Mouse (Mus musculus): ENCODE measurements around the gene Cyp2b19. TPM values are rescaled to one million over a fixed set of nuclear protein-coding genes. Genes with fewer than 3 reads are reported as not detected.

The Cyp2b19 gene
- total RNA-seq (2012; rRNA removed) (not detected in 2 replicates), polyA plus RNA-seq (2012; ENCODE audit: insufficient read depth in 1 of 2, insufficient read length in 2 of 2, low read depth in 1 of 2, low replicate concordance in 2 of 2, missing spikeins in 1 of 2) (not detected)

DNA sequence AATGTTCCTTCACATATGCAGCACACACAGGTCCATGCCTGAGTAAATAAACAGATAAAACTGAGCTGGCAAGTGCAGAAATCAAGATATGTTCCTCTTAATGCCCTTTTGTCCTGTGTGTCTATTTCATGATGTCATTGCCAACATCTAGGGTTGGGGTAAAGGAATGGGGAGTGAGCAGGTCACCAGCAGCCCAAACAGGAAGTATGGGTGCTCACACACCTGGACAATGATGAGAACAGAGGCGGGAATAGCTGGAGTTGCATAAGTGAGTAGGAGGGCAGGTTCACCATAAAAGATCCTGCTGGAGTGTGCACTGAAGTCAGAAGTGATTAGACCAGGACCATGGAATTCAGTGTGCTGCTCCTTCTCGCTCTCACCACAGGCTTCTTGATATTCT lies at the start of gene Cyp2b19:
Gene Cyp2b19, plus strand, starts transcription at position 301 of the 400 bp plus-strand sequence.
- Histone ChIP-seq H3K9ac (ENCODE audit: control insufficient read depth, low read depth, low read length, poor library complexity, severe bottlenecking) (no peak within 1 kb of the TSS), H3K9me3 (replicated peaks; ENCODE audit: insufficient read depth, low read length) (no peaks in the 10 kb centered on the region), H3K4me1 (ENCODE audit: control insufficient read depth in 1 of 2, insufficient read depth in 2 of 2, low read length in 2 of 2) (no peaks in the 10 kb centered on the region), H3K4me3 (ENCODE audit: control insufficient read depth in 1 of 2, insufficient read depth in 1 of 2, low read depth in 2 of 2, low read length in 2 of 2) (no peak within 1 kb of the TSS), H3K36me3 (ENCODE audit: control insufficient read depth in 1 of 2, insufficient read depth in 2 of 2, low read length in 2 of 2) (no peaks in the 10 kb centered on the region), H3K79me2 (ENCODE audit: control insufficient read depth, insufficient read depth, low read length, poor library complexity) (no peaks in the 10 kb centered on the region), H3K27me3 (ENCODE audit: control insufficient read depth in 1 of 2, insufficient read depth in 2 of 2, low read length in 2 of 2) (no peaks in the 10 kb centered on the region), H3K27ac (ENCODE audit: control insufficient read depth, low read depth, low read length) (no peak within 1 kb of the TSS)
- TF ChIP-seq JUND (IDR thresholded peaks at IDR 0.05; ENCODE audit: low read depth, low read length) (no peak), TCF12 (IDR thresholded peaks at IDR 0.05; ENCODE audit: low read depth, low read length) (no peak), MYB (IDR thresholded peaks at IDR 0.05; ENCODE audit: low read depth, low read length) (no peak), SIN3A (IDR thresholded peaks at IDR 0.05; ENCODE audit: low read length) (no peak), NRF1 (IDR thresholded peaks at IDR 0.05; ENCODE audit: insufficient read depth, low read depth, low read length, poor library complexity, severe bottlenecking) (no peak)
- no peak for DNase-seq (ENCODE audit: low read depth, low spot score)

DNA sequence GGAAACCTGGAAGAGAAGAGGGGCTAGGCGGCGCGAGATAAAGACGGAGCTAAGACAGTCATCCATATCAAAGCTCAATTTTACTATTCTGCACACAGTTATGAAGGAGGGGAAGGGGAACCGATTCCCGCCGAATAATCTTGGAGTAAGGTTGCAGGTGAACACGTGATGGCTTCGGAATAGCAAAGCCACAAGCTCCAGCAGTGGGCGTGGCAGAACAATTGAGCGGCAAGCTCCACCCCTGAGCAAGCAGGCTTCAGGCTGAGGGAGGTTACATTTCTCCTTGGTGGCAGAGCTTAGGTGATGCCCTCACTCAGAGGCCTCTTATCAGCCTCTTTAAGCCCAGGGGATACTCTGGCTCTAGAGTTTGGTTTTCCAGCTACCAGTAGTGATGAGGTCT lies 45.9 kb upstream of the Cyp2b19 start:
- Histone ChIP-seq H3K4me3 (ENCODE audit: control insufficient read depth in 1 of 2, insufficient read depth in 1 of 2, low read depth in 2 of 2, low read length in 2 of 2) (no peak overlapping the region), H3K9me3 (replicated peaks; ENCODE audit: insufficient read depth, low read length) (no peaks in the 10 kb centered on the region), H3K27me3 (ENCODE audit: control insufficient read depth in 1 of 2, insufficient read depth in 2 of 2, low read length in 2 of 2) (no peaks in the 10 kb centered on the region), H3K36me3 (ENCODE audit: control insufficient read depth in 1 of 2, insufficient read depth in 2 of 2, low read length in 2 of 2) (no peaks in the 10 kb centered on the region), H3K27ac (ENCODE audit: control insufficient read depth, low read depth, low read length) (no peak overlapping the region), H3K4me1 (ENCODE audit: control insufficient read depth in 1 of 2, insufficient read depth in 2 of 2, low read length in 2 of 2) (no peaks in the 10 kb centered on the region), H3K79me2 (ENCODE audit: control insufficient read depth, insufficient read depth, low read length, poor library complexity) (no peaks in the 10 kb centered on the region), H3K9ac (ENCODE audit: control insufficient read depth, low read depth, low read length, poor library complexity, severe bottlenecking) (no peak overlapping the region)
- no peak for TF ChIP-seq HCFC1 (IDR thresholded peaks at IDR 0.05; ENCODE audit: low read depth, low read length)
- TF ChIP-seq KAT2A (conservative IDR thresholded peaks at IDR 0.05; ENCODE audit: low read depth, low read length) = no peak
- no peak for TF ChIP-seq ETS1 (IDR thresholded peaks at IDR 0.05; ENCODE audit: low read depth, low read length)
- DNase-seq (ENCODE audit: low read depth, low spot score) = no peak

DNA sequence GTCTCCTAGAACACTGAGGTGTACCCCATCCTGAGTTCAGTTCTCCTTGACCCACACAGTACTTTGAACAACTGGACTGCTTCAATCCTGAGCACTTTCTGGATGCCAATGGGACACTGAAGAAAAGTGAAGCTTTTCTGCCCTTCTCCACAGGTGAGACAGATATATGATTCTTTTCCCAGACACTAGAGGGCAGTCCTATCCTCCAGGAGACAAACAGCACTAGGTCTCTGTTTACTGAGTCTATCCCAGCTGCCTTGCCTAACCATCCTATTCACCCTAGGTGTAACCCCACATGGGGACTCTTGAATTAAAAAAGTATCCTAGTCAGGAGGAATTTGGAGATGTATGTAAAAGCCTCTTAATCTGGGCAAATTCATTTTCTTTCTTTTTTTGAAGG lies 18.0 kb upstream of the Cyp2b19 start:
- Histone ChIP-seq H3K9ac (ENCODE audit: control insufficient read depth, low read depth, low read length, poor library complexity, severe bottlenecking) (no peak overlapping the region), H3K4me1 (ENCODE audit: control insufficient read depth in 1 of 2, insufficient read depth in 2 of 2, low read length in 2 of 2) (no peaks in the 10 kb centered on the region), H3K27me3 (ENCODE audit: control insufficient read depth in 1 of 2, insufficient read depth in 2 of 2, low read length in 2 of 2) (no peaks in the 10 kb centered on the region), H3K27ac (ENCODE audit: control insufficient read depth, low read depth, low read length) (no peak overlapping the region), H3K4me3 (ENCODE audit: control insufficient read depth in 1 of 2, insufficient read depth in 1 of 2, low read depth in 2 of 2, low read length in 2 of 2) (no peak overlapping the region), H3K9me3 (replicated peaks; ENCODE audit: insufficient read depth, low read length) (no peaks in the 10 kb centered on the region), H3K36me3 (ENCODE audit: control insufficient read depth in 1 of 2, insufficient read depth in 2 of 2, low read length in 2 of 2) (no peaks in the 10 kb centered on the region), H3K79me2 (ENCODE audit: control insufficient read depth, insufficient read depth, low read length, poor library complexity) (no peaks in the 10 kb centered on the region)
- no peak for DNase-seq (ENCODE audit: low read depth, low spot score)
- TF ChIP-seq BHLHE40 (IDR thresholded peaks at IDR 0.05; ENCODE audit: borderline replicate concordance, low read depth, low read length) = no peak
- TF ChIP-seq KAT2A (conservative IDR thresholded peaks at IDR 0.05; ENCODE audit: low read depth, low read length) = no peak
- TF ChIP-seq TCF12 (IDR thresholded peaks at IDR 0.05; ENCODE audit: low read depth, low read length) = no peak
- no peak for TF ChIP-seq USF1 (IDR thresholded peaks at IDR 0.05; ENCODE audit: low read depth, low read length)

All from MEL (cell line).